Mouse (Mus musculus) intestine, postnatal 0 days (tissue): Measurements from ENCODE around the gene Med20. TPM values are rescaled to one million over a fixed set of nuclear protein-coding genes. Genes with fewer than 3 reads are reported as not detected.
"Not testable (repeated sequence)": the region's sequence is repeated elsewhere in the genome, so short reads cannot be mapped to it uniquely, and the experiment has no call there.

Experiments
- ATAC-seq: fragments of 200-750 bp; cut with Nextera tagmentation; 2 replicates; pipeline ENCODE4 v1.8.0; 2017; ENCODE audit warnings: mild to moderate bottlenecking, moderate TSS enrichment, moderate library complexity
- H3K27ac ChIP-seq: fragments of 300-500 bp; sonication (generic); 2 replicates; pipeline ENCODE4 v1.5.1; 2014; ENCODE audit warnings: mild to moderate bottlenecking, low read depth, low read length, moderate library complexity
- H3K27me3 ChIP-seq: fragments of 300-500 bp; sonication (generic); replicated peaks from 2 replicates; pipeline ENCODE4 v1.6.1; 2014; ENCODE audit warnings: low read length, mixed read lengths; ENCODE audit not compliant: control insufficient read depth, insufficient read depth
- H3K36me3 ChIP-seq: fragments of 300-500 bp; sonication (generic); 2 replicates; pipeline ENCODE4 v1.6.1; 2014; ENCODE audit warnings: mild to moderate bottlenecking, moderate library complexity; ENCODE audit not compliant: control insufficient read depth, insufficient read depth
- H3K4me1 ChIP-seq: fragments of 300-500 bp; sonication (generic); replicated peaks from 2 replicates; pipeline ENCODE4 v1.6.1; 2014; ENCODE audit warnings: antibody characterized with exemption, low read length, mixed read lengths; ENCODE audit not compliant: control insufficient read depth, insufficient read depth
- H3K4me2 ChIP-seq: fragments of 300-500 bp; sonication (generic); replicated peaks from 2 replicates; pipeline ENCODE4 v1.6.1; 2014; ENCODE audit warnings: low read depth, mild to moderate bottlenecking, moderate library complexity
- H3K4me3 ChIP-seq: fragments of 300-500 bp; sonication (generic); 2 replicates; pipeline ENCODE4 v1.5.1; 2014; ENCODE audit warnings: low read depth, low read length
- H3K9ac ChIP-seq: fragments of 300-500 bp; sonication (generic); 2 replicates; pipeline ENCODE4 v1.6.1; 2014; ENCODE audit warnings: mild to moderate bottlenecking, low read depth, low read length
- H3K9me3 ChIP-seq: fragments of 300-500 bp; sonication (generic); 2 replicates; pipeline ENCODE4 v1.6.1; 2016; ENCODE audit warnings: mixed run types; ENCODE audit not compliant: control insufficient read depth
- CTCF ChIP-seq: sonication (generic); IDR thresholded peaks from 2 replicates; pipeline ENCODE4 v1.5.1; 2016; ENCODE audit warnings: low read depth, mild to moderate bottlenecking, control low read depth, antibody characterized with exemption, moderate library complexity
- WGBS: fragments of 180-500 bp; shearing (Covaris S2); extraction: QIAGEN DNeasy Blood & Tissue Kit; methylation state at CpG from one replicate; pipeline ENCODE4 v1.1.7; 2014; 5-methylcytosine and 5-hydroxymethylcytosine counted together
- polyA plus RNA-seq: library from polyadenylated mRNA; unstranded; fragments of >200 nt; fragmentation: Nextera tagmentation; extraction: Ambion mirVana; gene quantifications from 2 replicates; pipeline ENCODE4 v1.2.1, GENCODE M21; 2015

The Med20 gene
- polyA plus RNA-seq, 1 experiment from 2014 or later = 22.8 TPM

GRCm38 (mm10) chr17:47646683-47647082 lies 35.3 kb downstream of the Med20 start:
- H3K9ac ChIP-seq = no peak overlapping the region
- no peaks in the 10 kb centered on the region for H3K4me1 ChIP-seq
- H3K4me2 ChIP-seq = no peak overlapping the region
- TF ChIP-seq CTCF = peak; percentile 83
- H3K27ac ChIP-seq = no peak overlapping the region
- ATAC-seq = peak; percentile 53
- 0 out of 2 replicates have a peak, but pooled peaks cover 4% of the 10 kb centered on the region for H3K36me3 ChIP-seq
- H3K4me3 ChIP-seq = no peak overlapping the region
- no peaks in the 10 kb centered on the region for H3K9me3 ChIP-seq
- WGBS = 93% methylated on average over 1 of the region's 1 CpGs
- H3K27me3 ChIP-seq = no peaks in the 10 kb centered on the region

GRCm38 (mm10) chr17:47648966-47649365 lies 37.6 kb downstream of the Med20 start:
- Histone ChIP-seq H3K27ac (no peak overlapping the region), H3K4me2 (no peak overlapping the region), H3K4me3 (no peak overlapping the region), H3K9me3 (no peaks in the 10 kb centered on the region), H3K27me3 (no peaks in the 10 kb centered on the region), H3K9ac (no peak overlapping the region), H3K36me3 (0 out of 2 replicates have a peak, but pooled peaks cover 10% of the 10 kb centered on the region), H3K4me1 (no peaks in the 10 kb centered on the region)
- no peak for TF ChIP-seq CTCF
- WGBS = 58% methylated on average over 4 of the region's 4 CpGs
- no peak for ATAC-seq

GRCm38 (mm10) chr17:47651953-47652352 lies 40.6 kb downstream of the Med20 start:
- Histone ChIP-seq H3K4me2 (no peak overlapping the region), H3K27ac (no peak overlapping the region), H3K36me3 (peaks cover 10% of the 10 kb centered on the region; the same call in 1 of the 2 replicates), H3K9me3 (no peaks in the 10 kb centered on the region), H3K4me3 (no peak overlapping the region), H3K4me1 (no peaks in the 10 kb centered on the region; the same call in 1 of the 2 replicates), H3K27me3 (no peaks in the 10 kb centered on the region), H3K9ac (no peak overlapping the region)
- no peak for TF ChIP-seq CTCF
- WGBS = 90% methylated on average over 2 of the region's 2 CpGs
- ATAC-seq = no peak

GRCm38 (mm10) chr17:47654346-47654745 lies 43.0 kb downstream of the Med20 start:
- not testable (repeated sequence) for H3K27me3 ChIP-seq, H3K27ac ChIP-seq, H3K4me2 ChIP-seq, H3K9me3 ChIP-seq, H3K4me3 ChIP-seq, H3K4me1 ChIP-seq, H3K9ac ChIP-seq, ATAC-seq, H3K36me3 ChIP-seq
- WGBS = 89% methylated on average over 8 of the region's 8 CpGs

- Histone ChIP-seq H3K4me1 (no peaks in the 10 kb centered on the region; the same call in 1 of the 2 replicates), H3K9ac (no peak overlapping the region), H3K27me3 (no peaks in the 10 kb centered on the region)
These were observed 44.3 kb downstream of the Med20 start for GRCm38 (mm10) chr17:47655697-47656096.

GRCm38 (mm10) chr17:47657901-47658300 lies 46.5 kb downstream of the Med20 start:
- 68% methylated on average over 4 of the region's 4 CpGs for WGBS
- TF ChIP-seq CTCF = no peak
- no peaks in the 10 kb centered on the region for H3K27me3 ChIP-seq
- no peak for ATAC-seq
- no peak overlapping the region for H3K9ac ChIP-seq
- H3K4me2 ChIP-seq = no peak overlapping the region
- H3K9me3 ChIP-seq = no peaks in the 10 kb centered on the region
- H3K36me3 ChIP-seq = peaks cover 5% of the 10 kb centered on the region; the same call in 1 of the 2 replicates
- no peaks in the 10 kb centered on the region; the same call in 1 of the 2 replicates for H3K4me1 ChIP-seq
- H3K27ac ChIP-seq = no peak overlapping the region
- H3K4me3 ChIP-seq = no peak overlapping the region

More at GRCm38 (mm10) chr17:47655697-47656096, 44.3 kb downstream of the Med20 start:
- Histone ChIP-seq H3K36me3 (peaks cover 5% of the 10 kb centered on the region; the same call in 1 of the 2 replicates), H3K4me2 (no peak overlapping the region), H3K4me3 (no peak overlapping the region), H3K9me3 (no peaks in the 10 kb centered on the region), H3K27ac (no peak overlapping the region)
- 39% methylated on average over 5 of the region's 5 CpGs for WGBS
- TF ChIP-seq CTCF = no peak
- ATAC-seq = no peak
